Mouse (Mus musculus): ENCODE data around the gene Pex11b. TPM values are rescaled to one million over a fixed set of nuclear protein-coding genes. Genes with fewer than 3 reads are reported as not detected.
A peak's percentile ranks its signal among the peaks of the same experiment; 100 is the strongest.
"Not testable (repeated sequence)": the region's sequence is repeated elsewhere in the genome, so short reads cannot be mapped to it uniquely, and the experiment has no call there.

Pex11b gene
- polyA plus RNA-seq, 1 experiment, result 62.3 TPM

- 85% methylated on average over 3 of the region's 3 CpGs for WGBS
- TF ChIP-seq CTCF (IDR thresholded peaks at IDR 0.05; ENCODE audit: borderline replicate concordance, insufficient read depth, low read depth, low read length) (no peak), POLR2A (IDR thresholded peaks at IDR 0.05; ENCODE audit: borderline replicate concordance, insufficient read depth, low read length) (no peak)
- no peak for DNase-seq
These were observed 12.2 kb downstream of the Pex11b start for GRCm38 (mm10) chr3:96647365-96647764.

GRCm38 (mm10) chr3:96660901-96661300 lies 25.7 kb downstream of the Pex11b start:
- H3K4me1 ChIP-seq (ENCODE audit: control insufficient read depth, insufficient read depth, low read length), result no peaks in the 10 kb centered on the region; the same call in 1 of the 2 replicates
- no peak overlapping the region for H3K27ac ChIP-seq (ENCODE audit: insufficient read depth, low read length)
- WGBS, result 97% methylated on average over 2 of the region's 2 CpGs
- no peak for DNase-seq
- H3K4me3 ChIP-seq (replicated peaks; ENCODE audit: insufficient read depth, low read depth, low read length), result no peak overlapping the region
- no peak for TF ChIP-seq POLR2A (IDR thresholded peaks at IDR 0.05; ENCODE audit: borderline replicate concordance, insufficient read depth, low read length)
- TF ChIP-seq CTCF (IDR thresholded peaks at IDR 0.05; ENCODE audit: borderline replicate concordance, insufficient read depth, low read depth, low read length), result no peak
- H3K27me3 ChIP-seq (ENCODE audit: control insufficient read depth, insufficient read depth, low read length), result no peaks in the 10 kb centered on the region

More at GRCm38 (mm10) chr3:96647365-96647764, 12.2 kb downstream of the Pex11b start:
- Histone ChIP-seq H3K4me1 (ENCODE audit: control insufficient read depth, insufficient read depth, low read length) (no peaks in the 10 kb centered on the region), H3K27me3 (ENCODE audit: control insufficient read depth, insufficient read depth, low read length) (no peaks in the 10 kb centered on the region), H3K27ac (ENCODE audit: insufficient read depth, low read length) (no peak overlapping the region), H3K4me3 (replicated peaks; ENCODE audit: insufficient read depth, low read depth, low read length) (no peak overlapping the region)

- WGBS, result 23% methylated on average over 8 of the region's 8 CpGs
- Histone ChIP-seq H3K4me1 (ENCODE audit: control insufficient read depth, insufficient read depth, low read length) (no peaks in the 10 kb centered on the region; the same call in 1 of the 2 replicates), H3K27me3 (ENCODE audit: control insufficient read depth, insufficient read depth, low read length) (no peaks in the 10 kb centered on the region), H3K4me3 (replicated peaks; ENCODE audit: insufficient read depth, low read depth, low read length) (peak overlapping the region; percentile 49), H3K27ac (ENCODE audit: insufficient read depth, low read length) (0 out of 2 replicates have a peak overlapping the region, but pooled peaks have one; percentile 17)
- DNase-seq, result peak; percentile 26 to 39
- TF ChIP-seq POLR2A (IDR thresholded peaks at IDR 0.05; ENCODE audit: borderline replicate concordance, insufficient read depth, low read length) (no peak), CTCF (IDR thresholded peaks at IDR 0.05; ENCODE audit: borderline replicate concordance, insufficient read depth, low read depth, low read length) (no peak)
These were observed 27.6 kb downstream of the Pex11b start for GRCm38 (mm10) chr3:96662731-96663316.

GRCm38 (mm10) chr3:96663432-96664239 lies 28.5 kb downstream of the Pex11b start:
- Histone ChIP-seq H3K27me3 (ENCODE audit: control insufficient read depth, insufficient read depth, low read length) (no peaks in the 10 kb centered on the region), H3K4me1 (ENCODE audit: control insufficient read depth, insufficient read depth, low read length) (no peaks in the 10 kb centered on the region; the same call in 1 of the 2 replicates), H3K4me3 (replicated peaks; ENCODE audit: insufficient read depth, low read depth, low read length) (peak overlapping the region; percentile 76), H3K27ac (ENCODE audit: insufficient read depth, low read length) (peak overlapping the region; percentile 52)
- peak; percentile 86 to 93 for DNase-seq
- 2% methylated on average over 16 of the region's 18 CpGs for WGBS
- TF ChIP-seq CTCF (IDR thresholded peaks at IDR 0.05; ENCODE audit: borderline replicate concordance, insufficient read depth, low read depth, low read length) (peak; percentile 71), POLR2A (IDR thresholded peaks at IDR 0.05; ENCODE audit: borderline replicate concordance, insufficient read depth, low read length) (peak; percentile 25; the same call in 1 of the 2 replicates)

- DNase-seq; H3K4me1 ChIP-seq (ENCODE audit: control insufficient read depth, insufficient read depth, low read length); H3K4me3 ChIP-seq (replicated peaks; ENCODE audit: insufficient read depth, low read depth, low read length); H3K27me3 ChIP-seq (ENCODE audit: control insufficient read depth, insufficient read depth, low read length); H3K27ac ChIP-seq (ENCODE audit: insufficient read depth, low read length): not testable (repeated sequence)
- 93% methylated on average over 7 of the region's 7 CpGs for WGBS
These were observed 30.7 kb downstream of the Pex11b start for GRCm38 (mm10) chr3:96665732-96666363.

- no peaks in the 10 kb centered on the region; the same call in 1 of the 2 replicates for H3K4me1 ChIP-seq (ENCODE audit: control insufficient read depth, insufficient read depth, low read length)
- WGBS, result 92% methylated on average over 5 of the region's 5 CpGs
- H3K27me3 ChIP-seq (ENCODE audit: control insufficient read depth, insufficient read depth, low read length), result no peaks in the 10 kb centered on the region
- H3K27ac ChIP-seq (ENCODE audit: insufficient read depth, low read length), result no peak overlapping the region
- no peak overlapping the region for H3K4me3 ChIP-seq (replicated peaks; ENCODE audit: insufficient read depth, low read depth, low read length)
- no peak for DNase-seq
- TF ChIP-seq CTCF (IDR thresholded peaks at IDR 0.05; ENCODE audit: borderline replicate concordance, insufficient read depth, low read depth, low read length) (no peak), POLR2A (IDR thresholded peaks at IDR 0.05; ENCODE audit: borderline replicate concordance, insufficient read depth, low read length) (no peak)
These were observed 31.7 kb downstream of the Pex11b start for GRCm38 (mm10) chr3:96666916-96667315.

GRCm38 (mm10) chr3:96667316-96667715 lies 32.1 kb downstream of the Pex11b start:
- no peak for DNase-seq
- TF ChIP-seq POLR2A (IDR thresholded peaks at IDR 0.05; ENCODE audit: borderline replicate concordance, insufficient read depth, low read length), result no peak
- TF ChIP-seq CTCF (IDR thresholded peaks at IDR 0.05; ENCODE audit: borderline replicate concordance, insufficient read depth, low read depth, low read length), result peak; percentile 19; the same call in 1 of the 2 replicates
- 47% methylated on average over 1 of the region's 1 CpGs for WGBS
- H3K27me3 ChIP-seq (ENCODE audit: control insufficient read depth, insufficient read depth, low read length), result no peaks in the 10 kb centered on the region
- no peak overlapping the region for H3K27ac ChIP-seq (ENCODE audit: insufficient read depth, low read length)
- no peaks in the 10 kb centered on the region; the same call in 1 of the 2 replicates for H3K4me1 ChIP-seq (ENCODE audit: control insufficient read depth, insufficient read depth, low read length)
- no peak overlapping the region for H3K4me3 ChIP-seq (replicated peaks; ENCODE audit: insufficient read depth, low read depth, low read length)

Measured in cerebellum, adult 2 months (tissue).